Mouse (Mus musculus): ENCODE results near the gene H2-DMb2.

DNA sequence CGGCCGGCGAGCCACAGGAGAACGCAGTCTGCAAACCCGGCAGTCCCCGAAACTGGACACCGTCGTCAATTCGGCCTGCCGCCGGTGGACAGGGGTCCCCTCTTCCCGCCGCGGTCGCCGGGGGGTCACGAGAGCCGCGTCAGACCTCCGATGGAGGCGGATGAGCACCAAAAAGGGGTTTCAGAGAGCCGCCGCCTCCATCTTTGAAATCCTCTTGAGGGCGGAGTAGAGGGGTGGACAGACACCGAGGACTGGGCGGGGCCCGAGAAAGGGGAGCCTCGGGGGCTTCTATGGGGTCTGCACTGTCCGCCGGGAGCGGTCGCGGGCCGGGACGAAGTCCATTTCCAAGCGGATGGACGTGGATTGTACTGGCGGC, 24.2 kb upstream of the H2-DMb2 start:
- TF ChIP-seq CTCF (IDR thresholded peaks at IDR 0.05; ENCODE audit: borderline replicate concordance, insufficient read depth, low read depth, low read length): no peak
- TF ChIP-seq POLR2A (IDR thresholded peaks at IDR 0.05; ENCODE audit: borderline replicate concordance, insufficient read depth, low read length): no peak

Measured in cerebellum, adult 2 months (tissue).